Mouse (Mus musculus): ENCODE measurements around the gene Dennd4c. TPM values are rescaled to one million over a fixed set of nuclear protein-coding genes. Genes with fewer than 3 reads are reported as not detected.
A peak's percentile ranks its signal among the peaks of the same experiment; 100 is the strongest.

The Dennd4c gene
- polyA plus RNA-seq, 1 experiment from 2014 or later, result 9.0 TPM

DNA sequence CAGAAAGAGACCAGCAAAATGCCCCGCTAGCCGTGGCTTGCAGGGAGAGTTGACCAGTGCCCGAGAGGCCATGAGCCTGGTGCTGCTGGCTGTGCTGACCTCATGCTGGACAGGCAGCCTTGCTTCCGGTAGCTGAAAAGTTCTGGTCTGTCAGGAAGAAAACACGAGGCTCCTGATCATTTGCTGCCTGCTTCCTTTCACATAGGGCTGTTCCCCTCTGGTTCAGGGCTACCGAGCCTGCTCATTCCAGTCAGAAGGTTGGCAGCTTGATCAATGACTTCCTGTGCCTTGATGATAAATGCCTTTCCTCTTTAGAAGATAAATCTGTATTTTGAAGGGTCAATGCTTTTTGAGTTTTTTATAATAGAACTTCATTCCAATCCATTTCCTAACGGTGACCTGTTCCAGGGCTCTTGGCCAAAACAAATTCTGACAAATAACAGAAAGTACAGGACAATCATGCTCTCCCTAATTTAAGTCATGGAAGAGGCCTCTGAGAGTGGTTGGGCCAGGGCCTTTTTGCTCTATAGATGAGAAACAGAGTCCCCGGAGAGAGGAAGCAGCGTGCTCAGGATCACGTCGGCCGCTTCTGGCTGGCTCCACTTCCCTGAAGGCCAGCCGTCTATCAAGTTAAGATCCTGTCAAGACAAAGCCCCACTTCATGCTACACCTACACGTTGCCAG, 150.6 kb downstream of the Dennd4c start:
- peak overlapping the region; percentile 44; the same call in 1 of the 2 replicates for H3K27ac ChIP-seq
- H3K9ac ChIP-seq, result no peak overlapping the region
- WGBS, result 14% methylated on average over 14 of the region's 14 CpGs
- peak; percentile 83 for ATAC-seq (ENCODE audit: low FRiP score, low read depth)
- H3K36me3 ChIP-seq, result no peaks in the 10 kb centered on the region
- H3K4me3 ChIP-seq, result no peak overlapping the region
- peaks cover 18% of the 10 kb centered on the region for H3K4me1 ChIP-seq
- no peaks in the 10 kb centered on the region for H3K9me3 ChIP-seq
- peak overlapping the region; percentile 38 for H3K4me2 ChIP-seq (replicated peaks)
- no peaks in the 10 kb centered on the region for H3K27me3 ChIP-seq

Other genes with a start within 250 kb of the Dennd4c start
- gene Saxo1, start 190.2 kb upstream of the Dennd4c start, polyA plus RNA-seq (2015; fragmentation: Nextera tagmentation; extraction: Ambion mirVana), result 0.19 and 0.22 TPM in 2 replicates
- gene Rraga, start 172.9 kb upstream of the Dennd4c start, polyA plus RNA-seq (2015; fragmentation: Nextera tagmentation; extraction: Ambion mirVana), result 86.9 and 89.2 TPM in 2 replicates
- gene Haus6, start 136.5 kb upstream of the Dennd4c start, polyA plus RNA-seq (2015; fragmentation: Nextera tagmentation; extraction: Ambion mirVana), result 16.5 and 18.2 TPM in 2 replicates
- gene Plin2, start 78.5 kb upstream of the Dennd4c start, polyA plus RNA-seq (2015; fragmentation: Nextera tagmentation; extraction: Ambion mirVana), result 86.6 and 88.0 TPM in 2 replicates
- 670 and 677 TPM in 2 replicates for gene Rps6, start 108.9 kb downstream of the Dennd4c start, polyA plus RNA-seq (2015; fragmentation: Nextera tagmentation; extraction: Ambion mirVana)
- 13.6 and 16.0 TPM in 2 replicates for gene Acer2, start 125.8 kb downstream of the Dennd4c start, polyA plus RNA-seq (2015; fragmentation: Nextera tagmentation; extraction: Ambion mirVana)